Mouse (Mus musculus): Measurements from ENCODE around the gene BC048403. TPM values are rescaled to one million over a fixed set of nuclear protein-coding genes. Genes with fewer than 3 reads are reported as not detected.
"Not testable (repeated sequence)": the region's sequence is repeated elsewhere in the genome, so short reads cannot be mapped to it uniquely, and the experiment has no call there.

Gene BC048403
- polyA plus RNA-seq, 2 experiments from 2014 or later = 4.1 to 5.5 TPM

- no peak for ATAC-seq
Measured at GRCm38 (mm10) chr10:121756677-121757076, 16.9 kb downstream of the BC048403 start.

DNA sequence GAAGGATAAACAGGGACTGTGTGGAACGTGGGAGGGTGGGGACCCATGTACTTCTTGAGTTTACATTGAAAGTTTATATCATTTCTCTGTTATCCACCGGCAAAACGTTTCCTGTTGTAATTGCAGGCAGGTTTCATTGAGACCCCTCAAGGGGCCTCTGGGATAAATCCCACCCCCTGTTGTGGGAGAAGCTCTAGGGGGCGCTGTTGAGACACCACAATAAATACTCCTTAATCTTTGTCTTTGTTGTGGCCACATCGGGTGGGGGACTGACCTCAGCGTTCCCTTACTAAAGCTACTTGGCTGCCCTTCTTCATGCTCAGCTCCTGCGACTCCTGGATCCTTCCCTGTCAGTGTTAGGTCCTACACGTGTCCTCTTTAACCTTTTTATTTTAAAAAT lies 19.4 kb downstream of the BC048403 start:
- ATAC-seq = no peak

DNA sequence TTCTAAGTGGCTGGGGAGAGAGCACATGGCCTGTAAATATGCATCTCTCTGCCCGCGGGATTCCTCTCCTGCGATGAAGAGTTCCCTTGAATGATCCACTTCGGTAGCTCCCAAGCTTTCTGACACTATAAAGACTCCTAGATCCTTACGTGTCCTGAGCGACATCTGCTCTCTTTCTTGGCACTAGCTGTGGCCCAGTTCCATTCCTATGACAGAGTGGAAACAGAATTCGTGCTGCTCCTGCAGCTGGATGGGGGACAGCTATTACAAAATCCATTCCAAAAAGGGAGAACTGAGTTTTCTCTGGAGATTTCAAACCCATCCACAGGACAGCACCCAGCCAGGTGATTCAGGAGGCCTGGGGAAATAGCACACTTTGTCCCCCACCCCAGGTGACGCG lies 22.4 kb downstream of the BC048403 start:
- no peak for ATAC-seq

- no peak for ATAC-seq
Measured at GRCm38 (mm10) chr10:121763191-121763590, 23.5 kb downstream of the BC048403 start.

- no peak for ATAC-seq
Measured at GRCm38 (mm10) chr10:121764469-121765173, 24.9 kb downstream of the BC048403 start.

DNA sequence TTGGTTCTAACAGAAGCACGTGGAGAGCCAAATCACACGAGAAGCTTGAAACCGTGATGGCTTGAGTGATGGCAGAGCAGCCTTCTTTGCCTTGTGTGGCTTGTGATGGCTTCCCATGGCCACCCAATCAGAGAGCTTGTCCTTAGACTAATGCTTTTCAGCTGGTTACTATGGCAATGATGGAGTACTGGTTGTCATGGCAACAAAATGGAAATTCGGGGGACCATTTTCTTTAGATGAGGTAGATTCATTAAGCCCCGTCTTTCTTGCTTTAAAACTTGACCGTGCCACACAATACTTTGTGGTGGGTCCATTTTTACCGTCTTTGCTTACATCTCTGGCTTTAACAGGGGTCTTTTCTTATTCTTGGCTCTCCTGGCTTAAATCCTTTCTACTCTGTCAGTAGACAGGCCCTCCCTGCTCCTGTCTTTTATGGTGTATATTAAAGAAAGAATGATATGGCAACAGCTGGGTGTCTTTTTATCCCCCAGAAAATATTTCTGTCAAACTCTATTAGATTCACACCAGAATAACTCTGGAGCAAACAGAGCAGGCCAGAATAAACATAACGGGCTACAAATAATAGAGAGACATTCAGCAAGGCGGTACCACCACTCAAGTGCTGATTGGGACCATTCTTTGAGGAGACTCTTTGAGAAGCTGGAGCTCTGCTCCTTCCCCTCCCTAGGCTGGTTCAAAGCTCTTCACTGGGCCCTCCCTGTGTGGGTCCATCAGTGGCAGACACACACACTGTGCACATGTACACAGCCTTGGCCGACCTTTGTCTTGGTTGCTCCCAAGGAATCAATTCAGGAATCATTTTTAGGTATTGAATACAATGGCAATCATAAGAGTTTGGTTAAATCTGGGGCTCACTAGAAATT lies 25.7 kb downstream of the BC048403 start:
- ATAC-seq = no peak

- ATAC-seq = not testable (repeated sequence)
Measured at GRCm38 (mm10) chr10:121767295-121767694, 27.6 kb downstream of the BC048403 start.

DNA sequence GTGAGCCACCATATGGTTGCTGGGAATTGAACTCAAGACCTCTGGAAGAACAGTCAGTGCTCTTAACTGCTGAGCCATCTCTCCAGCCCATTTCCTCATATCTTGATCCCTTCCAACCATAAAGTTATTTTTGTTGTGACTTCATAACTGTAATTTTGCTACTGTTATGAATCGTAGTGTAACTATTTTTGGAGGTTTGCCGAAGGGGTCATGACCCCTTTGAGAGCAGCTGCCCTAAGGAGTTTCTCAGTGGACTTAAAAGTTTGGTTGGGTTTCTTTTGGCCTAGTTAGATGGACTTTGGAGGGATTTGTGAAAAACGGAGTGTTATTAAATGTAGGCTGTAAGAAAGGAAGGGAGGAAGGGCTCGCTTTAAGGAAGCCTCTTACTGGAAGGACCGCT lies 30.0 kb downstream of the BC048403 start:
- no peak for ATAC-seq

- peak; percentile 77 for ATAC-seq
Measured at GRCm38 (mm10) chr10:121770624-121771577, 31.2 kb downstream of the BC048403 start.

- no peak for ATAC-seq
Measured at GRCm38 (mm10) chr10:121773813-121774212, 34.1 kb downstream of the BC048403 start.

- no peak for ATAC-seq
Measured at GRCm38 (mm10) chr10:121775990-121776389, 36.3 kb downstream of the BC048403 start.

- ATAC-seq = peak; percentile 86
Measured at GRCm38 (mm10) chr10:121781159-121781558, 41.4 kb downstream of the BC048403 start.

DNA sequence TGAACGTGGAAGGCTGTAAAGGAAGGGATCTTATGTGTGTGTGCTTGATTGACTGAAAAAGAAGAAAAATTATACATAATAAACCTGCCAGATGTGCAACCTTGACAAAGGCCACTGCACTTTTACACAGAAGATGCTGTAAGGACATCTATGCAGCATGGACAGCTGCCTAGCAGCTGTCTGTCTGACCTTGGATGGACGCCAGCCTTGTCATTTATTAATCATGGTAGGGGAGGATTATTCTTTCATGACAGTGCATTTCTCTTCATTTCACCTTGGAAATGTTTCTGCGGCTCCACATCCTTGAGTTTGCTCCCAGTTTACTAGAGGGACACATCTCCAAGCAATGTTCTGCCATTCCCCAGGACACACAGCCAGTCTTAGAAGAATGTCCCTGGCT lies 48.8 kb downstream of the BC048403 start:
- no peak for ATAC-seq

GRCm38 (mm10) chr10:121790078-121790477 lies 50.3 kb downstream of the BC048403 start:
- ATAC-seq = no peak

DNA sequence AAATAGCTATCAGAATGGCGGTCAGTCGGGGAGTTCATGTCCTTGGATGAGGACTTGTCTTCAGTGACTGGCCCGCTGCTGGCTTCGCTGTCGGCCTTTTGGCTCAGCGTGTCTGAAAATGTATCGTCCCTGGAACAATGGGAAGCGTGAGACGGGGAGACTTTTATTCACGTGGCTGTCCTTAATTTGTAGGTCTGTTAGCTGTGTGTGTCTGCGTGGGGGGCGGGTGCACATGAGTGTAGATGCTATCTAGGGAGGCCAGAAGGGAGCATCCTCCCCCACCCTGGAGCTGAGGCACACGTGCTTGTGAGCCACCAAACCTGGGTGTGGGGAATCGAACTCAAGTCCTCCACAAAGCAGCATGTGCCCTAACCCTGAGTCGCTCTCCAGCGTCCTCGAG lies 52.9 kb downstream of the BC048403 start:
- no peak for ATAC-seq

GRCm38 (mm10) chr10:121794486-121794885 lies 54.7 kb downstream of the BC048403 start:
- ATAC-seq = no peak

DNA sequence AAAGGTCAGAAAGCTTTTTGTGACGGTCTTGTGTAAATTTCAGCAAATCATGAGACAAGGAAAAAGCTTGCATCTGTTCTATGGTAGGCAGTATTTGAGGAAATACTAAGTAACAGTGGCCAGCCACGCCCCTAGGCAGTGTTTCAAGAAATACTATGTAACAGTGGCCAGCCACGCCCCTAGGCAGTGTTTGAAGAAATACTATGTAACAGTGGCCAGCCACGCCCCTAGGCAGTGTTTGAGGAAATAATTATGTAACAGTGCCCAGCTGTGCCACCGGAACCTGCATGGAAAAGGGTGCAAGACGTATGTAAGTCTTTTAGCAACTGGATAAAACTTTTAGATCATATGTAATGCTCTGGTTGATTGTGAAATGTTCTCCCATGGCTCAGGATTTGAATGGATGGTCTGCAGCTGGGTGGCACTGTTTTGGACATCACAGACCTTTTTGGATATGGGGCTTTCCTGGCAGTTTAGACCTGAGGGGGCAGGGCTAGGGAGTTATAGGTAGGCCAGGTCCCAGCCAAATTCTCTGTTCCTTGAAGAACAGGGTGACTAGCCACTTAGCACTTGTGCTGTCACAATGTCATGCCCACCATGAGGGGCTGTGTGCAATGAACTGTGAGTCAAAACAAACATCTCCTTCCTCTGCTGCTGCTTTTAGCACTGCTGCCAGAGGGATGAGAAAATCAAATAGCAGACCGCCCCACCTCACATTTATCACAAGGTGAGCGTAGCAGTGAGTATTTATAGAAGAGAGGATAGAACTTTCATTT lies 56.5 kb downstream of the BC048403 start:
- ATAC-seq = peak; percentile 90

DNA sequence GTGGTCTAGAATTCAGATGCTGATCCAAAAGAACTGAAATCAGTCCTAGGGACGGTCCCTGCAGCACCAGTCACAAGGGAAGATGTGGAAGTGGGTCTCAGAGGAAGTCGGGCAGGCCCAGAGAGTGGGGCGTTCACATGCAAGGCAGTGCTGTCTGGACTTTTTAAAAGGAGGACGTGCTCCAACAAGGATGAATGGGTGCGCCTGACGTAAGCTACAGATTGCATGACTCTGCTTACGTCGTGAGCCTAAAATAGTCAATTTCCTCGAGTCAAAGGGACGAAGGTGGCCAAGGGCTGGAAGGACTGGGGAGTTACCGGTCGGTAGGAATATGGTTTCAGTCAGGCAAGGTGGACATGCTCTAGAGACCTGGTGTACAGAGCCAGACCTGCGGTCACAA lies 60.3 kb downstream of the BC048403 start:
- no peak for ATAC-seq

Measured in CD4-positive, CD25-positive, alpha-beta regulatory T cell, adult 4 months (primary cell).